Mouse (Mus musculus) midbrain, embryonic 13.5 days (tissue): ENCODE data around the gene Fen1. TPM values are rescaled to one million over a fixed set of nuclear protein-coding genes. Genes with fewer than 3 reads are reported as not detected.
"Not testable (repeated sequence)": the region's sequence is repeated elsewhere in the genome, so short reads cannot be mapped to it uniquely, and the experiment has no call there.

Experiments
- ATAC-seq: fragments of 200-750 bp; cut with Nextera tagmentation; 2 replicates; pipeline ENCODE4 v1.8.0; 2017; ENCODE audit warnings: mild to moderate bottlenecking, moderate TSS enrichment, moderate library complexity
- H3K27ac ChIP-seq: fragments of 300-500 bp; sonication (generic); 2 replicates; pipeline ENCODE4 v1.5.1; 2015; ENCODE audit warnings: inconsistent platforms, mild to moderate bottlenecking, moderate library complexity
- H3K27me3 ChIP-seq: fragments of 300-500 bp; sonication (generic); 2 replicates; pipeline ENCODE4 v1.6.1; 2015; ENCODE audit warnings: mild to moderate bottlenecking, inconsistent platforms
- H3K36me3 ChIP-seq: fragments of 300-500 bp; sonication (generic); 2 replicates; pipeline ENCODE4 v1.6.1; 2015; ENCODE audit warnings: mild to moderate bottlenecking, inconsistent platforms
- H3K4me1 ChIP-seq: fragments of 300-500 bp; sonication (generic); replicated peaks from 2 replicates; pipeline ENCODE4 v1.6.1; 2015; ENCODE audit warnings: inconsistent platforms
- H3K4me2 ChIP-seq: fragments of 300-500 bp; sonication (generic); replicated peaks from 2 replicates; pipeline ENCODE4 v1.6.1; 2015; ENCODE audit warnings: moderate library complexity, mild to moderate bottlenecking, inconsistent platforms
- H3K4me3 ChIP-seq: fragments of 300-500 bp; sonication (generic); replicated peaks from 2 replicates; pipeline ENCODE4 v1.5.1; 2015; ENCODE audit warnings: mild to moderate bottlenecking, inconsistent platforms
- H3K9ac ChIP-seq: fragments of 300-500 bp; sonication (generic); replicated peaks from 2 replicates; pipeline ENCODE4 v1.6.1; 2015; ENCODE audit warnings: mild to moderate bottlenecking, inconsistent platforms
- H3K9me3 ChIP-seq: fragments of 300-500 bp; sonication (generic); 2 replicates; pipeline ENCODE4 v1.6.1; 2016; ENCODE audit warnings: mild to moderate bottlenecking, inconsistent platforms
- WGBS: fragments of 180-500 bp; shearing (Covaris S2); methylation state at CpG from one replicate; pipeline ENCODE4 v1.1.7; 2015; 5-methylcytosine and 5-hydroxymethylcytosine counted together
- polyA plus RNA-seq: library from polyadenylated mRNA; unstranded; fragments of >200 nt; fragmentation: Nextera tagmentation; extraction: Ambion mirVana; gene quantifications from 2 replicates; pipeline ENCODE4 v1.2.1, GENCODE M21; 2015

Gene Fen1
- polyA plus RNA-seq, 1 experiment from 2014 or later: 47.9 TPM

DNA sequence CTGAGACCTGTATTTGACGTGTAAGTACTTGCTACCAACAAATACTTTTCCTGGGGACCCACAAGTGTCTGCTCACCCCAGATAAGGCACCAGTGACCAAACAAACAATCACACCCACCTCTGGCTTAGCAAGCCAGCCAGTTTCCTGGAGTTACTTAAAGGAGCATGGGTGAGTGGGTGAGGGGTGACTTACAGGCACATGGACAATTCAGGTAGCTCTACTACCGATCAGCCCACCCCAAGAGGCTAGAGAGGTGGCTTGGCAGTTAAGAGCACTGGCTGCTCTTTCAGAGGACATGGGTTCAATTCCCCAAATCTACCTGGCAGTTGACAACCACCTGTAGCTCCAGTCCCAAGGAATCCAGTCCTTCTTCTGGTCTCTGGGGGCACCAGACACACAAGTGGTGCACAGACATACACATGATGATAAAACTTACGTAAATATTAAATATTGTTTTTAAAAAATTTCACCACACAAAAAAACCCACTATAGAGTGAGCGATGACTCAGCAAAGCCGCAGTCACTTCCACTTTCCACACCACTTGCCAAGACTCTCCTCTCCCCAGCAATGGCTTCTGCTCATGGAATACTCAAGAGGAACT, 30.8 kb downstream of the Fen1 start:
- Histone ChIP-seq H3K27ac (no peak overlapping the region), H3K9ac (no peak overlapping the region), H3K9me3 (no peaks in the 10 kb centered on the region), H3K36me3 (no peaks in the 10 kb centered on the region), H3K4me3 (no peak overlapping the region), H3K27me3 (no peaks in the 10 kb centered on the region), H3K4me2 (no peak overlapping the region), H3K4me1 (no peaks in the 10 kb centered on the region)
- 89% methylated on average over 5 of the region's 5 CpGs for WGBS
- ATAC-seq: no peak

DNA sequence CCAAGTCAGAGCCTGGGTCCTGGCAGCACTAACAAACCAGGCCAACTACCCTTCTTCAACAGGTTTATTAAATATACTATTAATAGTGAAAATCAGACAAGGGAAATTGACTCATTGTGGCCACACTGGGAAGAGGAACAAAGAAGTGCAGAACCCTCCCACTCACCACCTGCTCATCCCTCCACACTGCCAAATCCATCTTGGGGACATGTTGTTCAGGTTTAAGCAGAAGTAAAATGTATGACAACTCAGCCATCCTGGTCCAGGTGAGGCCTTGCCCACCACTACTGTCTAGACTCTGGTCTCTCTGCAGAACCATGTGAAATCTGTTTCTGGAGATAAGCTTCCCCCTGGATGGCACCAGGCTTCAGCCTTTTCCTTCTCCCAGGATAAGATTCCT, 32.1 kb downstream of the Fen1 start:
- ATAC-seq: no peak
- H3K27me3 ChIP-seq: no peaks in the 10 kb centered on the region
- no peak overlapping the region for H3K4me2 ChIP-seq
- no peaks in the 10 kb centered on the region for H3K36me3 ChIP-seq
- no peak overlapping the region for H3K27ac ChIP-seq
- no peaks in the 10 kb centered on the region for H3K9me3 ChIP-seq
- H3K4me1 ChIP-seq: no peaks in the 10 kb centered on the region
- H3K4me3 ChIP-seq: no peak overlapping the region
- H3K9ac ChIP-seq: no peak overlapping the region

GRCm38 (mm10) chr19:10171359-10171758, 32.6 kb downstream of the Fen1 start:
- H3K4me3 ChIP-seq: no peak overlapping the region

GRCm38 (mm10) chr19:10170466-10170865, 33.5 kb downstream of the Fen1 start:
- no peaks in the 10 kb centered on the region for H3K9me3 ChIP-seq

More at GRCm38 (mm10) chr19:10171359-10171758, 32.6 kb downstream of the Fen1 start:
- no peak overlapping the region for H3K4me2 ChIP-seq
- H3K27me3 ChIP-seq: no peaks in the 10 kb centered on the region
- no peaks in the 10 kb centered on the region for H3K4me1 ChIP-seq
- no peak for ATAC-seq
- no peaks in the 10 kb centered on the region for H3K9me3 ChIP-seq
- H3K36me3 ChIP-seq: no peaks in the 10 kb centered on the region
- H3K9ac ChIP-seq: no peak overlapping the region
- H3K27ac ChIP-seq: no peak overlapping the region
- 90% methylated on average over 7 of the region's 7 CpGs for WGBS

GRCm38 (mm10) chr19:10169692-10170330, 34.2 kb downstream of the Fen1 start:
- H3K4me3 ChIP-seq, ATAC-seq: not testable (repeated sequence)
- 79% methylated on average over 3 of the region's 3 CpGs for WGBS

More at GRCm38 (mm10) chr19:10170466-10170865, 33.5 kb downstream of the Fen1 start:
- Histone ChIP-seq H3K27me3 (no peaks in the 10 kb centered on the region), H3K9ac (no peak overlapping the region), H3K36me3 (no peaks in the 10 kb centered on the region), H3K4me3 (no peak overlapping the region), H3K4me1 (no peaks in the 10 kb centered on the region), H3K27ac (no peak overlapping the region), H3K4me2 (no peak overlapping the region)
- ATAC-seq: no peak
- WGBS: 19% methylated on average over 1 of the region's 1 CpGs

DNA sequence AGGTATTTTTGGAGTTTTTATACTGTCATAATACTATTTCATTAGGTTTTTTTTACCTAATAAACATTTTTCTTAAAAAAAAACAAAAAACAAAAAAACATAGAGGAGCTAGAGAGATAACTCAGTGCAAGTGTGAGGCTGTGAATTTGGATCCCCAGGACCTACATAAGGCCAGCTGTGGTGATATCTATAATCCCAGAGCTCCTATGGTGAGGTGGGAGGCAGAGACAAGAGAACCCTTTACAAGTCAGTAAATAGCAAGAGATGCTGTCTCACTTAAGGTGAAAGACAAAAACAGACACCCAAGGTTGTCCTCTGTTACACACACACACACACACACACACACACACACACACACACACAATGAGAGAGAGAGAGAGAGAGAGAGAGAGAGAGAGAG, 34.8 kb downstream of the Fen1 start:
- Histone ChIP-seq H3K9ac (no peak overlapping the region), H3K4me3 (no peak overlapping the region), H3K9me3 (no peaks in the 10 kb centered on the region), H3K4me2 (no peak overlapping the region), H3K27ac (no peak overlapping the region), H3K36me3 (no peaks in the 10 kb centered on the region), H3K4me1 (no peaks in the 10 kb centered on the region), H3K27me3 (no peaks in the 10 kb centered on the region)
- no peak for ATAC-seq

More at GRCm38 (mm10) chr19:10169692-10170330, 34.2 kb downstream of the Fen1 start:
- H3K27ac ChIP-seq, H3K27me3 ChIP-seq, H3K9ac ChIP-seq, H3K4me1 ChIP-seq, H3K36me3 ChIP-seq, H3K4me2 ChIP-seq, H3K9me3 ChIP-seq: not testable (repeated sequence)

DNA sequence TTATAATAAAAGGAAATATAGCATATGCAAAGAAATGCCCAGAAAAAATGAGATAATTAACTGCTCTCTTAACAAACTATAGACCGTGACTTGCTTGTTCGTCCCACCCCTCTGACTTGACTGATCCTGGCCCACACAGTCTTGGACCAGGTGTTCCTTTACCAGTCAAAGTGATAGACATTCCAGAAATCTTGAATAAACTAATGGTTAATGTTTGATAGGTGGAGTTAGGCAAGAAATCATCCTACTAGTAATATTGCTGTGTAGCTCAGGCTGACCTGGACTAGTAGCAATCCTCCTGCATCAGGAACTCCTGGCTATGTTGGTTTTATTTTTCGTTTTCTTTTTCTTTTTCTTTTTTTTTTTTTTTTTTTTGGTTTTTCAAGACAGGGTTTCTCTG, 35.5 kb downstream of the Fen1 start:
- H3K4me1 ChIP-seq: no peaks in the 10 kb centered on the region
- WGBS: 86% methylated on average over 3 of the region's 3 CpGs
- no peak overlapping the region for H3K9ac ChIP-seq
- no peak overlapping the region for H3K27ac ChIP-seq
- no peaks in the 10 kb centered on the region for H3K27me3 ChIP-seq
- no peak for ATAC-seq
- H3K9me3 ChIP-seq: no peaks in the 10 kb centered on the region
- no peaks in the 10 kb centered on the region for H3K36me3 ChIP-seq
- no peak overlapping the region for H3K4me3 ChIP-seq
- no peak overlapping the region for H3K4me2 ChIP-seq

DNA sequence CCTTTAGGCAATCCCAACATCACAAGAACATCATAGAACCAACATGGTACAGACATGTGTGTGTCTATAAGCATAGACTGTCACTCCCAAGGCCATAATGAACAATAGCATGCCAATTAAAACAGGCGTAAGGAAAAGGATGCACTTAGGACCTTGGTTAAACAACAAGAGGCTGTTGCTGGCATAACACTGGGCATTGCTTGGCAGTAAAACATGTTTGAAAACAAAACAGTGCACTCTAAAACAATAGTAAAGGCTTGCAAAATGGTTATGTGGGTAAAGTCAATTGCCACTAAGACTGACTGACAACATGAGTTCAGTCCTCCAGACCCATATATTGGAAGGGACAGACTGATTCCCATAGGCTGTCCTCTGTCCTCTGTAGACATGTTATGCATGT, 36.0 kb downstream of the Fen1 start:
- Histone ChIP-seq H3K4me2 (no peak overlapping the region), H3K9me3 (no peaks in the 10 kb centered on the region), H3K27me3 (no peaks in the 10 kb centered on the region)

GRCm38 (mm10) chr19:10167112-10167511, 36.9 kb downstream of the Fen1 start:
- Histone ChIP-seq H3K4me2 (no peak overlapping the region), H3K9ac (no peak overlapping the region), H3K4me3 (no peak overlapping the region), H3K27ac (no peak overlapping the region), H3K4me1 (no peaks in the 10 kb centered on the region), H3K27me3 (no peaks in the 10 kb centered on the region), H3K9me3 (no peaks in the 10 kb centered on the region), H3K36me3 (no peaks in the 10 kb centered on the region)
- WGBS: 88% methylated on average over 4 of the region's 4 CpGs
- no peak for ATAC-seq

More for the DNA sequence above, 36.0 kb downstream of the Fen1 start:
- WGBS: 98% methylated on average over 1 of the region's 1 CpGs
- Histone ChIP-seq H3K4me3 (no peak overlapping the region), H3K27ac (no peak overlapping the region), H3K9ac (no peak overlapping the region), H3K4me1 (no peaks in the 10 kb centered on the region), H3K36me3 (no peaks in the 10 kb centered on the region)
- ATAC-seq: no peak

DNA sequence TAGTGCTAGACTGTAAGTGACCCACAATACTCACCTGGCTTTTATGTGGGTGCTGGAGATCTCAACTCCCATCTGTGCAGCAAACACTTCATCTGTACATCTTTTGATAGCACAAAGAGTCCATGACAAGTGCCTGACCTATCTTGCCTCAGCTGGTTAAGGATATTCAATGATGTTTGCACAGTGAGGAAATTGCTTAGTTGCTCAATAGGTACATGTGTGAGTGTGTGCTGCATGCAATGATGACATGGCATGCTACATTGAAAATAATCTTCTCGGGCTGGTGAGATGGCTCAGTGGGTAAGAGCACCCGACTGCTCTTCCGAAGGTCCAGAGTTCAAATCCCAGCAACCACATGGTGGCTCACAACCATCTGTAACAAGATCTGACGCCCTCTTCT, 38.0 kb downstream of the Fen1 start:
- H3K27ac ChIP-seq, H3K9ac ChIP-seq, ATAC-seq, H3K4me3 ChIP-seq, H3K4me2 ChIP-seq, H3K36me3 ChIP-seq, H3K4me1 ChIP-seq, H3K9me3 ChIP-seq, H3K27me3 ChIP-seq: not testable (repeated sequence)
- 83% methylated on average over 4 of the region's 4 CpGs for WGBS

- no peak overlapping the region for H3K4me2 ChIP-seq
- no peak overlapping the region for H3K27ac ChIP-seq
- no peak overlapping the region for H3K4me3 ChIP-seq
- no peaks in the 10 kb centered on the region for H3K27me3 ChIP-seq
- H3K9me3 ChIP-seq: no peaks in the 10 kb centered on the region
- ATAC-seq: no peak
- no peak overlapping the region for H3K9ac ChIP-seq
- 98% methylated on average over 3 of the region's 3 CpGs for WGBS
- no peaks in the 10 kb centered on the region for H3K36me3 ChIP-seq
- H3K4me1 ChIP-seq: no peaks in the 10 kb centered on the region
Observed at GRCm38 (mm10) chr19:10163896-10164295, 40.1 kb downstream of the Fen1 start.

DNA sequence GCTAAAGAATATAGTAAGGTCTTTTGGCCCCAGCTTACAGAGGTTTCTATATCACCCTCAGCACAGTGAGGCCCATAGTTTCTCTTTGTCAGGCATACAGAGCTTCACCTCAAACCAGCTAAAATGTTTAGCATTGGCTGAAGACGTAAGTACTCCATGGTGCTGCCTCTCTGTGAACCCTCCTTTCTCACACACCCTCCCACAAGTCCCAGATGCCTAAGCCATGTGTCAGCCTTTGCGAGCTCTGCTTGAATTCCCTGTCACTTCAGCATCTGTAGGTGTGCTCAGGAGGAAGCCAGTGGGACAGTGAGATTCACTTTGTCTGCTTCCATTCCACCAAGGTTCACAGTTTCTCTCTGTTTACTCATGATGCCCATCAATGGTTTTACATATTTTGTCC, 46.2 kb downstream of the Fen1 start:
- no peak for ATAC-seq
- no peak overlapping the region for H3K27ac ChIP-seq
- 76% methylated on average over 2 of the region's 2 CpGs for WGBS

DNA sequence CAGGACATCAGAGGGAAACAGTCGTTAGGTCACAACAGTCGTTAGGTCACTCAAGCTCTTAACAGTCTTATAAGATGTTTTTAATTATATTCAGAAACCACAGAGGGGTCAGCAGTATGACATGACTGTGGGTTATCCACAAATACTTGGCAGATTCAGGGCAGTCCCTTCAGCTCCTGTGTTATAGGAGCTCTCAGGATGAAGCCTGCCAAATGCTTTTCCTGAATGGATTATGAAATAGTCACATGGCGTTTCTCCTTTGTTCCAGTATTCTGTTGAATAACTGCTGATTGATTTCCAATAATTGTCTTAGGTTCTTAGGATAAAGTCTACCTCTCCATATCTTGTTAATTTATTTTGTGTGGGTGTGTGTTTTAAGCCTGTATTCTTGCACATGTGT, 54.8 kb downstream of the Fen1 start:
- Histone ChIP-seq H3K27me3 (no peaks in the 10 kb centered on the region), H3K9me3 (peaks cover 4% of the 10 kb centered on the region), H3K4me2 (no peak overlapping the region), H3K9ac (no peak overlapping the region), H3K4me3 (no peak overlapping the region), H3K4me1 (no peaks in the 10 kb centered on the region), H3K27ac (no peak overlapping the region), H3K36me3 (no peaks in the 10 kb centered on the region)
- ATAC-seq: no peak
- WGBS: 80% methylated on average over 3 of the region's 3 CpGs

More for the DNA sequence above, 46.2 kb downstream of the Fen1 start:
- Histone ChIP-seq H3K4me2 (no peak overlapping the region), H3K36me3 (no peaks in the 10 kb centered on the region), H3K4me3 (no peak overlapping the region), H3K9ac (no peak overlapping the region), H3K4me1 (no peaks in the 10 kb centered on the region), H3K9me3 (peaks cover 4% of the 10 kb centered on the region), H3K27me3 (no peaks in the 10 kb centered on the region)
